ENCODE assay signal across 8 mouse cellular contexts in genomic region chr1:165018692-165019309, GRCm38 (mm10).
A peak's percentile ranks its signal among the peaks of the same experiment; 100 is the strongest.
DNase-seq lines count a peak whose midpoint lies in the region; ATAC-seq and TF ChIP-seq lines count a peak whose summit lies in the region.

No protein-coding gene starts in this region.

- intact Hi-C loops in left cerebral cortex, postnatal 25 days (cut with DNase I): loop anchor here (5.0 kb wide), 1 partner anchor 122 kb away; no protein-coding TSS in a partner anchor

- TF ChIP-seq CTCF in forebrain, postnatal 0 days (IDR thresholded peaks at IDR 0.05; ENCODE audit: low read depth): peak; percentile 39

- H3K4me3 ChIP-seq in heart, embryonic 12.5 days: peak overlapping the region; percentile 37
- H3K4me3 ChIP-seq in forebrain, postnatal 0 days (ENCODE audit: low read depth, low read length): peak overlapping the region; percentile 32
- peak overlapping the region; percentile 39 for H3K4me3 ChIP-seq in neural tube, embryonic 13.5 days

- peak overlapping the region; percentile 69 for H3K4me2 ChIP-seq in heart, embryonic 12.5 days
- peak overlapping the region; percentile 56 for H3K4me2 ChIP-seq in forebrain, postnatal 0 days (ENCODE audit: low read depth)
- H3K4me2 ChIP-seq in neural tube, embryonic 13.5 days: peak overlapping the region; percentile 58

- no peaks in the 10 kb centered on the region for H3K36me3 ChIP-seq in heart, embryonic 12.5 days
- H3K36me3 ChIP-seq in forebrain, postnatal 0 days (ENCODE audit: insufficient read depth): no peaks in the 10 kb centered on the region
- H3K36me3 ChIP-seq in neural tube, embryonic 13.5 days: no peaks in the 10 kb centered on the region

- peak overlapping the region; percentile 56; the same call in 1 of the 2 replicates for H3K9ac ChIP-seq in heart, embryonic 12.5 days
- peak overlapping the region; percentile 36; the same call in 1 of the 2 replicates for H3K9ac ChIP-seq in forebrain, postnatal 0 days
- H3K9ac ChIP-seq in neural tube, embryonic 13.5 days: peak overlapping the region; percentile 53; the same call in 1 of the 2 replicates

- no peaks in the 10 kb centered on the region for H3K9me3 ChIP-seq in heart, embryonic 12.5 days (replicated peaks)
- no peaks in the 10 kb centered on the region for H3K9me3 ChIP-seq in forebrain, postnatal 0 days (ENCODE audit: low read length)
- no peaks in the 10 kb centered on the region for H3K9me3 ChIP-seq in neural tube, embryonic 13.5 days

- peak; percentile 72 for ATAC-seq in heart, embryonic 12.5 days (ENCODE audit: insufficient number of reproducible peaks, low FRiP score)
- ATAC-seq in forebrain, postnatal 0 days: peak; percentile 99
- ATAC-seq in neural tube, embryonic 13.5 days (ENCODE audit: low read depth): peak; percentile 97

- DNase-seq in heart, adult 8-10 months (ENCODE audit: low spot score): no peak
- DNase-seq in cerebellum, adult 11-12 months: peak; percentile 32
- DNase-seq in forebrain, postnatal 0 days: peak; percentile 92
- peak; percentile 51 to 83 for DNase-seq in left cerebral cortex, postnatal 25 days (ENCODE audit: low spot score in 2 of 2)
- DNase-seq in gastrocnemius, postnatal 4 days (ENCODE audit: low spot score in 2 of 2): no peak
- no peak for DNase-seq in thymus, postnatal 14 days

- H3K27me3 ChIP-seq in heart, embryonic 12.5 days (replicated peaks): no peaks in the 10 kb centered on the region
- no peaks in the 10 kb centered on the region for H3K27me3 ChIP-seq in forebrain, postnatal 0 days (ENCODE audit: insufficient read depth, low read length)
- H3K27me3 ChIP-seq in neural tube, embryonic 13.5 days: no peaks in the 10 kb centered on the region

- WGBS in heart, embryonic 12.5 days: 12% methylated on average over 16 of the region's 16 CpGs
- 12% methylated on average over 16 of the region's 16 CpGs for WGBS in forebrain, postnatal 0 days
- WGBS in neural tube, embryonic 13.5 days: 15% methylated on average over 16 of the region's 16 CpGs

- H3K27ac ChIP-seq in heart, embryonic 12.5 days (ENCODE audit: poor library complexity, severe bottlenecking): peak overlapping the region; percentile 87
- H3K27ac ChIP-seq in forebrain, postnatal 0 days (ENCODE audit: low read depth, low read length): peak overlapping the region; percentile 80
- peak overlapping the region; percentile 75 for H3K27ac ChIP-seq in neural tube, embryonic 13.5 days (replicated peaks)

- H3K4me1 ChIP-seq in heart, embryonic 12.5 days (replicated peaks): peaks cover 23% of the 10 kb centered on the region
- H3K4me1 ChIP-seq in forebrain, postnatal 0 days (ENCODE audit: insufficient read depth): peaks cover 16% of the 10 kb centered on the region; the same call in 1 of the 2 replicates
- H3K4me1 ChIP-seq in neural tube, embryonic 13.5 days (replicated peaks): peaks cover 17% of the 10 kb centered on the region

Comparison
In these comparisons a context has a peak if more than half of its experiments do, and no peak if none do; other contexts are left out.
1. DNase-seq: peak in cerebellum, adult 11-12 months (single experiment), forebrain, postnatal 0 days (single experiment) and left cerebral cortex, postnatal 25 days (2 of 2); none in heart, adult 8-10 months (single experiment), gastrocnemius, postnatal 4 days (0 of 2) and thymus, postnatal 14 days (single experiment).
2. Peak in every context shown above with its lines, with median percentiles within 50 percentile points of each other: ATAC-seq, H3K27ac ChIP-seq, H3K4me2 ChIP-seq, H3K4me3 ChIP-seq and H3K9ac ChIP-seq.